ENCODE assay signal across 8 mouse cellular contexts in the genomic region with DNA sequence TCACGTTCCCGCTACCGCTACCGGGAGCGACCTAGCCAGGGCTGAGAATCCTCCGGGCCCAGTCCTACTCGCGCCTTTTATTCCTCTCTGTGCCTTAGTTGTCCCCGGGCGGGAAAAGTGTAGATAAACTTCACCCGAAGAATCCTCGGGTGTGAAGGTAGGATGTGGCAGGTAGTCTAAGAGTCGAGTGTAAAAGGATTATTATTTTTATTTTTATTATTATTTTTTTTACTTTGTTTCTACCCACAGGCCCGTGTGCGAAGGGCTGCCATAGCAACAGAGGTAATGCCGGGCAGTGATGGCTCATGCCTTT. TPM values are rescaled to one million over a fixed set of nuclear protein-coding genes. Genes with fewer than 3 reads are reported as not detected.
A peak's percentile ranks its signal among the peaks of the same experiment; 100 is the strongest.
DNase-seq lines count a peak whose midpoint lies in the region; ATAC-seq and TF ChIP-seq lines count a peak whose summit lies in the region.

A gene (minus strand): TSS at position 35 of the 313 bp plus-strand sequence.

- intact Hi-C loops in gastrocnemius, postnatal 14 days (cut with DNase I; ENCODE audit: low total_unique reads): no loop called here

- peak within 1 kb of the TSS; percentile 99 for H3K9ac ChIP-seq in intestine, embryonic 16.5 days (ENCODE audit: low read depth, low read length)
- H3K9ac ChIP-seq in midbrain, embryonic 11.5 days (ENCODE audit: low read length): peak within 1 kb of the TSS; percentile 100

- H3K4me1 ChIP-seq in intestine, embryonic 16.5 days (ENCODE audit: control insufficient read depth, insufficient read depth, low read length): peaks cover 5% of the 10 kb centered on the region; the same call in 1 of the 2 replicates
- peaks cover 8% of the 10 kb centered on the region for H3K4me1 ChIP-seq in midbrain, embryonic 11.5 days (ENCODE audit: control insufficient read depth, insufficient read depth, low read length)

- H3K27me3 ChIP-seq in intestine, embryonic 16.5 days (replicated peaks; ENCODE audit: control insufficient read depth, insufficient read depth, low read length): no peaks in the 10 kb centered on the region
- H3K27me3 ChIP-seq in midbrain, embryonic 11.5 days (ENCODE audit: control insufficient read depth, insufficient read depth, low read length): no peaks in the 10 kb centered on the region

- 7% methylated on average over 16 of the region's 16 CpGs for whole genome bisulfite sequencing in intestine, embryonic 16.5 days
- 19% methylated on average over 16 of the region's 16 CpGs for WGBS in midbrain, embryonic 11.5 days

- no peak for ATAC-seq in intestine, embryonic 16.5 days
- no peak for ATAC-seq in midbrain, embryonic 11.5 days (ENCODE audit: low FRiP score)

- peaks cover under 1% of the 10 kb centered on the region; the same call in 1 of the 2 replicates for H3K36me3 ChIP-seq in intestine, embryonic 16.5 days (ENCODE audit: control insufficient read depth, insufficient read depth, low read length)
- no peaks in the 10 kb centered on the region for H3K36me3 ChIP-seq in midbrain, embryonic 11.5 days (ENCODE audit: control insufficient read depth, insufficient read depth, low read length)

- TF ChIP-seq CTCF in layer of hippocampus, adult 2 months (conservative IDR thresholded peaks at IDR 0.05): no peak

- H3K9me3 ChIP-seq in intestine, embryonic 16.5 days (ENCODE audit: control insufficient read depth, low read length): no peaks in the 10 kb centered on the region
- H3K9me3 ChIP-seq in midbrain, embryonic 11.5 days (ENCODE audit: control insufficient read depth, low read length): no peaks in the 10 kb centered on the region

- H3K27ac ChIP-seq in layer of hippocampus, adult 2 months: peak within 1 kb of the TSS; percentile 95
- H3K27ac ChIP-seq in intestine, embryonic 16.5 days (ENCODE audit: low read length): peak within 1 kb of the TSS; percentile 98
- peak within 1 kb of the TSS; percentile 99 for H3K27ac ChIP-seq in midbrain, embryonic 11.5 days (ENCODE audit: low read depth, low read length)

- peak within 1 kb of the TSS; percentile 82 for H3K4me3 ChIP-seq in layer of hippocampus, adult 2 months
- H3K4me3 ChIP-seq in intestine, embryonic 16.5 days (ENCODE audit: low read length): peak within 1 kb of the TSS; percentile 72
- peak within 1 kb of the TSS; percentile 55 for H3K4me3 ChIP-seq in midbrain, embryonic 11.5 days (ENCODE audit: low read depth, low read length)

- H3K4me2 ChIP-seq in intestine, embryonic 16.5 days (ENCODE audit: low read depth, low read length): peak within 1 kb of the TSS; percentile 90
- H3K4me2 ChIP-seq in midbrain, embryonic 11.5 days: peak within 1 kb of the TSS; percentile 78

- peak in 1 of 2 experiments; percentile 7 for DNase-seq in layer of hippocampus, adult 2 months (ENCODE audit: low spot score in 2 of 2)
- DNase-seq in layer of hippocampus, adult 9-11 months: no peak
- no peak for DNase-seq in adrenal gland, postnatal 25 days
- DNase-seq in gastrocnemius, postnatal 14 days: no peak
- DNase-seq in midbrain, embryonic 11.5 days (ENCODE audit: low spot score, missing footprints): no peak
- DNase-seq in MN1 (ENCODE audit: low spot score): no peak
- DNase-seq in cerebellum, adult 18-20 months: no peak

RNA-seq across cellular contexts. Expression of the gene that starts here (rescaled TPM):
- total RNA-seq in layer of hippocampus, adult 2 months (2021): 10 to 100 TPM; 27.3 to 29.3 TPM
- total RNA-seq in adrenal gland, postnatal 25 days (2021): 20.5 and 22.6 TPM in 2 replicates
- total RNA-seq in gastrocnemius, postnatal 14 days (2021): 10 to 100 TPM; 13.0 to 13.4 TPM
- polyA plus RNA-seq in intestine, embryonic 16.5 days (2015; fragmentation: Nextera tagmentation; extraction: Ambion mirVana): 20.3 and 21.4 TPM in 2 replicates
- polyA plus RNA-seq in midbrain, embryonic 11.5 days (2014; fragmentation: Nextera tagmentation; extraction: Ambion mirVana): 26.5 and 27.1 TPM in 2 replicates
